ENCODE assay signal across 18 mouse cellular contexts in genomic region chr10:112611711-112612110, GRCm38 (mm10).
"Had no signal": no experiment of that assay in that cellular context is flagged by ENCODE, and none has a peak within 500 bp of the region (broad histone marks: within the 10 kb centered on the region; RNA-seq: fewer than 3 reads in every experiment).

No protein-coding gene starts in this region.

- ATAC-seq: liver, postnatal 0 days; lung, postnatal 0 days; midbrain, embryonic 13.5 days; midbrain, embryonic 15.5 days had no signal

- DNase-seq: liver, postnatal 0 days; lung, adult 2 months; lung, postnatal 14 days; lung, postnatal 36 days; right cerebral cortex, postnatal 14 days; thymus, adult 2 months; thymus, postnatal 25 days; thymus, postnatal 4 days had no signal

- H3K27me3 ChIP-seq: liver, embryonic 15.5 days; lung, embryonic 15.5 days; megakaryocyte, embryonic 14.5 days; midbrain, embryonic 13.5 days; midbrain, embryonic 15.5 days; neural tube, embryonic 13.5 days; neural tube, embryonic 15.5 days had no signal

- H3K27ac ChIP-seq: liver, embryonic 15.5 days; lung, embryonic 15.5 days; macrophage; midbrain, embryonic 13.5 days; midbrain, embryonic 15.5 days; neural tube, embryonic 13.5 days; neural tube, embryonic 15.5 days had no signal

- H3K36me3 ChIP-seq: liver, embryonic 15.5 days; lung, embryonic 15.5 days; midbrain, embryonic 13.5 days; midbrain, embryonic 15.5 days; neural tube, embryonic 13.5 days; neural tube, embryonic 15.5 days had no signal

- H3K9me3 ChIP-seq: liver, embryonic 15.5 days; lung, embryonic 15.5 days; midbrain, embryonic 13.5 days; midbrain, embryonic 15.5 days; neural tube, embryonic 13.5 days; neural tube, embryonic 15.5 days had no signal

- H3K4me3 ChIP-seq: liver, embryonic 15.5 days; lung, embryonic 15.5 days; megakaryocyte, embryonic 14.5 days; midbrain, embryonic 13.5 days; midbrain, embryonic 15.5 days; neural tube, embryonic 13.5 days; neural tube, embryonic 15.5 days had no signal

- H3K4me2 ChIP-seq: liver, embryonic 15.5 days; lung, embryonic 15.5 days; midbrain, embryonic 11.5 days; midbrain, embryonic 13.5 days; midbrain, embryonic 15.5 days; neural tube, embryonic 13.5 days; neural tube, embryonic 15.5 days had no signal

- H3K4me1 ChIP-seq: liver, embryonic 15.5 days; lung, embryonic 15.5 days; megakaryocyte, embryonic 14.5 days; midbrain, embryonic 13.5 days; midbrain, embryonic 15.5 days; neural tube, embryonic 13.5 days; neural tube, embryonic 15.5 days had no signal

- H3K9ac ChIP-seq: liver, embryonic 15.5 days; liver, postnatal 0 days; lung, embryonic 15.5 days; midbrain, embryonic 13.5 days; midbrain, embryonic 15.5 days; neural tube, embryonic 13.5 days; neural tube, embryonic 15.5 days had no signal
